Mouse (Mus musculus): Measurements from ENCODE around the gene Dgkq. TPM values are rescaled to one million over a fixed set of nuclear protein-coding genes. Genes with fewer than 3 reads are reported as not detected.
A peak's percentile ranks its signal among the peaks of the same experiment; 100 is the strongest.

Gene Dgkq
- total RNA-seq, 2 experiments from 2014 or later = 12.5 to 12.8 TPM

DNA sequence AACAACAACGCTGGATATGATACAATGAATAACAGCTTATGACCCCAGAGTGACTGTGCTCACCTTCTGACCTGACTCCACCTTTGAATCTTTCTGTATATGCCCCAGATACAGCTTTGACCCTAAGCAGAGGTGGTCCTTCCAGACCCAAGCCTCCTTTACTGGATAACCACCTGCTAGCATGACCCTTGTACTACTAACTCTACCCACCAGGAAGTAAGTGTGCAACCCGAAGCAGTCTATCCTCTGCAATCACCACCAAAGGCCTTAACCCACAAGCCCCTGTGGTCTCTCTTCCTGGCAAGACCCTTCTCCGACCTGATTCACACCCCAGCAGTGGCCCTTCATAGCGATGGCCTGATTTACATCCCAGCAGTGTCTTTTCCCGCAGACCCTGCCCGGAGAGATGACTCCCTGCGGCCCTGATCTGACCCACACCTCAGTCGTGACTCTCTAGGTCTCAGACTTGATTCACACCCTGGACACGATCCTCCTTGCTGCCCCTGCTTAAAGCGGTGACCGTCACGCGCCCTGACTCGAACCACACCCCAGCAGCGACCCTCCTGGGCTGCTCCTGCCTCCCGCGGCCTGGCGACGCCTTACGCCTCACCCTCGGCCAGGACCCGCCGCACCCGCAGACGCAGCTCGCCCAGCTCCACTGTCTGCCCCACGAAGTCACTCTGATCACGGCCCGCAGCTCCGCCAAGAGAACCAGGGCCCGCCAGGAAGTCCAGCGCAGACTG, 40.4 kb downstream of the Dgkq start:
- intact Hi-C loops (cut with DNase I) = loop anchor here (2.0 kb wide), 1 partner anchor 40 kb away; the partner anchor contains the start of gene Dgkq
- no peak for DNase-seq

DNA sequence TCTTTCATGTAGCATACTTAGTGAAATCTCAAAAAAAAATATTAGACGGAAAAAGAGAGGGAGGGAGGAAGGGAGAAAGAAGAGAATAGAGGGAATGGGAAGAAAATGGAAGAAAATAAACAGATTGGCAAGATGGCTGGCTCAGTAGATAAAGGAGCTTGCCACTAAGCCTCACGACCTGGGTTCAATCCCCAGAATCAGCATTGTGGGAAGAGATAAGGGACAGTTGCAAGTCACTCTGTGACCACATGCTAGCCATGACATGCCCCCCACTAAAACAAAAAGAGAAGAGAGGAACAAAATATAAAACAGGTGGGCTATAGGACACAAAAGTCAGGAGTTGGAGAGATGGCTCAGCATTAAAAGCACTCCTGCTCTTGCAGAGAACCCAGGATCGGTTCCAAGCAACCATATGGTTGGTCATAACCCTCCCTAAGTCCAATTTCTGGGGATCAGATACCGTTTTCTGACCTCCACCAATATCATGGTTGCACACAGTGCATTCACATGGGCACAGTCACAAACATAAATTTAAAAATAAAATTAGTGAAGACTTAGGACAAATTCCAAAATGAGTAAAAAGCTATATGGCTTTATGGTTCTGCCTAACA, 43.3 kb downstream of the Dgkq start:
- intact Hi-C loops (cut with DNase I) = no loop called here
- no peak for DNase-seq

DNA sequence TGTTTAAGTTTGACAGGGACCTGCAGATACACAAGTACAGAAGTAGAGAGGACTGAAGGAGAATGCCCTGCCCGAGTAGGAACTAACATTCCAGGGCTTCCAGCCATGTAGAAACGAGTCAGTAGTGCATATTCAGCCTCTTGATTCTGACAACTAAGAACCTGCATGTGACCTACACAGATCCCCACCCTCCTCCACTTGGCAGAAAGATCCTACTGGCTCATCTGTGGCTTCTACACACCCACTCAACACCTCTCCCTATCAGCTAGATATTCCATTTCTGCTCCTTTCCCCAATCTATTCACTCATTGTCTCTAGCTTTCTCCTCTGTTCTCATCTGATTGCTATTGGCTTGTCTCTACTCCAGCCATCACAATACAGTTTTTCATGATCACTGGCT, 47.6 kb downstream of the Dgkq start:
- intact Hi-C loops (cut with DNase I) = no loop called here

DNA sequence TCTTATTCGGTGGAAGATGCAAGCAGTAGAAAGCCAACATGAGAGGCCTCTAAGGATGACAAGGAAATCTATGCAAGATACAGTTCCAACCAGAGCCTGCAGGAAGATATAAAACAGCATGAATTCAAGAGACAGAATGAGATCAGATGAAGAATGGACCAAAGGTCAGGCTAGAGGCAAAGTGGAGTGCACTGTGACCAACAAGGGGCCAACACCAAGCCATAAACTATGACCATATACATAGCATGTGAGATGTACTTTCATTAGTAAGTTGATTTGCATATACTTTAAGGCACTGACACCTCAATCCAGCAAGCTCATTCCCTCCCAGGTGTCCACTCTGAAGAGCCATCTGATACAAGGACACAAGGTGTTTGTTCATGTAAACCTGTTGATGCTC, 59.0 kb downstream of the Dgkq start:
- DNase-seq = no peak
- intact Hi-C loops (cut with DNase I) = no loop called here

More for the DNA sequence above, 47.6 kb downstream of the Dgkq start:
- DNase-seq = peak in 1 of 2 experiments; percentile 6

DNA sequence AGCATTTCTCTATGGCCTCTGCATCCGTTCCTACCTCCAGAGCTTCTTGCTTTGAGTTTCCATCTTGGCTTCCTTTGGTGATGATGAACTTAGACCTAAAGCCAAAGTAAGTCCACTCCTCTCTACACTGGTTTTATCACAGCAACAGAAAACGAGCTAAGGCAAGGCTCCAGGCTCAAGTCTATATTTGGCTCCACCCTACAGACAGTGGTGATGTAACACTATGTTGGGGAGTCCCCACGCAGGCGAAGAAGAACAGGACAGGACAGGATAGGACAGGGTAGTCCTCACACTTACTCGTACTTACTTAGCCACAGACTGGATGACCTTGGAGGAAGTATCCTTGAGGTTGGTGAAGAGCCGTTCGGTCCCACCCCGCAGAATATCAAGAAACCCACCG, 66.9 kb downstream of the Dgkq start:
- intact Hi-C loops (cut with DNase I) = no loop called here

DNA sequence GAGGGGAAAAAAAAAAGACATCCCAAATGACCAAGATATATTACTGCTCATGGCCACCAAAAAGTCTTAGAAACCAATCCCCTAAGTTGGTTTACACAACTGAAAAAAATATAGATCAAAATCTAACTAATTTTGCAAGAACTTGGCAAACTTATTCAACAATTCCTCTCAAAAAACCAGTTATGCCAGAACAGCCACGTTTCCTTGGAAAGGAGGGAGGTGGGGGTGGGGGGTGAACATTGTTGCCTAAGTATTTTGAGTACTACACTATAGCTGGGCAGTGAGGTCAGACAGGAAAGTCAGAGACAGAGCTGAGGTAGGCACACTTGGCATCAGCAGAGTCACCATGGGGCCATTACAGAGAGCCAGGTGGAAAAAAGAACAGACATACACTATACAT, 69.5 kb downstream of the Dgkq start:
- no peak for DNase-seq
- intact Hi-C loops (cut with DNase I) = no loop called here

More for the DNA sequence above, 66.9 kb downstream of the Dgkq start:
- DNase-seq = no peak

Other genes with a start within 250 kb of the Dgkq start
- gene Atp5k, start 235.2 kb downstream of the Dgkq start, total RNA-seq (2021) = 100 to 1,000 TPM; 860 to 886 TPM
- gene Mfsd7a, start 220.8 kb downstream of the Dgkq start, total RNA-seq (2021) = 1 to 10 TPM; 1.1 to 1.4 TPM
- gene Pcgf3, start 208.4 kb downstream of the Dgkq start, total RNA-seq (2021) = 10 to 100 TPM; 40.9 to 43.4 TPM
- gene Cplx1, start 119.6 kb downstream of the Dgkq start, total RNA-seq (2021) = under 1 TPM in 1 of 2 experiments, not detected in 1; 0.26 TPM
- 10 to 100 TPM; 27.5 to 31.3 TPM for gene Gak, start 39.9 kb downstream of the Dgkq start, total RNA-seq (2021)
- gene Tmem175, start 39.9 kb downstream of the Dgkq start, total RNA-seq (2021) = 10 to 100 TPM; 10.0 to 10.2 TPM
- gene Idua, start 9.3 kb downstream of the Dgkq start, total RNA-seq (2021) = 10 to 100 TPM; 16.7 to 16.9 TPM
- not detected for gene Slc26a1, start 5.9 kb upstream of the Dgkq start, total RNA-seq (2021)
- gene Fgfrl1, start 22.7 kb upstream of the Dgkq start, total RNA-seq (2021) = 10 to 100 TPM; 16.6 to 16.9 TPM
- not detected for gene Rnf212, start 105.3 kb upstream of the Dgkq start, total RNA-seq (2021)
- not detected for gene Tmed11, start 125.7 kb upstream of the Dgkq start, total RNA-seq (2021)
- gene Vmn2r8, start 139.2 kb upstream of the Dgkq start, total RNA-seq (2021) = not detected
- not detected for gene Vmn2r9, start 182.9 kb upstream of the Dgkq start, total RNA-seq (2021)